Mouse (Mus musculus): ENCODE measurements at regions not wholly inside any gene's neighbourhood (a gene's known extent, or its start where the extent isn't known, plus 50 kb on each side); places are given as distances from the start of the nearest gene placed in this dataset.

DNA sequence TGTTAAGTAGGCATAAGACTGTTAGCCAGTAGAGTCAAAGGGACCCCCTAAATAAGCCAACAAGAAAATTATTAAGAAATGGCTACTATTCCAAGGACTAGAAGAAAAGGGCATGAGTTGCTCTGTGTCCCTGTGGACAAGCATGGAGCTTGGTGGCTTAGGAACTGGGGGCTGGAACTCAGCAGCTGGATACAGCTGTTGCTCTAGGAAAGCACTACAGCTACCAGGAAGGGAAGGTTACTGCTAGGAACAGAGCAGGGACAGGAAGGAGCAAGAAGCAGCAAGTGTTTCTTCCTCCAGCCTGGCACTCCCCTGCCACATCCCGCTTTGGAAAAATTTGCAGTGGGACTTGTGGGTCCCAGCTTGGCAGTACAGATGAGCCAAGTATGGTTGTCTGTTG is 95.0 kb upstream of the Stc2 start:
- ATAC-seq, result no peak

DNA sequence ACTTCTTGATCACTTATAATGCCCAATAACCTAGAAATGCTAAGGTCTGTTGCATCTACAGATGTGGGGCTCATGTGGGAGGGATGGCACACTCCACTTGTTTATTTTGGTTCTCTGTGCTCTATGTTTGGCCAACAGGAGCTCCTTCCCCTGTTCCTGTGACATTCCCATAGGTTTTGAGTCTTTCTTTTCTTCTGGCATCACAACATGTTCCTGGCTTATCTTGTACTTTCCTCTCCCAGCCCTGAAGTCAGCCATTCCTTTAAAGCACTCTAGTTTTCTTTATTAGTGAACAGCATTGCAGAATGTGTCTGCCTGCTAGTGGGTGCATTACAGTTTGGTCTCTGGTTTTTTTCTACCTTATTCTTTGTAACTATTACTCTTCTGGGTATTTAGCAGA is 92.6 kb upstream of the Stc2 start:
- Histone ChIP-seq H3K4me3 (ENCODE audit: low read depth, low read length) (no peak overlapping the region), H3K9me3 (replicated peaks; ENCODE audit: control insufficient read depth, low read length) (no peaks in the 10 kb centered on the region), H3K4me1 (ENCODE audit: control insufficient read depth, insufficient read depth, low read length) (no peaks in the 10 kb centered on the region), H3K27ac (ENCODE audit: low read depth, low read length) (no peak overlapping the region), H3K27me3 (replicated peaks; ENCODE audit: control insufficient read depth, insufficient read depth, low read length) (no peaks in the 10 kb centered on the region), H3K4me2 (ENCODE audit: low read length) (no peak overlapping the region), H3K9ac (ENCODE audit: low read length) (no peak overlapping the region), H3K36me3 (ENCODE audit: control insufficient read depth, insufficient read depth, low read length) (no peaks in the 10 kb centered on the region)
- ATAC-seq (no peak), DNase-seq (ENCODE audit: low spot score) (no peak)

More for the DNA sequence above, 95.0 kb upstream of the Stc2 start:
- Histone ChIP-seq H3K4me1 (ENCODE audit: control insufficient read depth, insufficient read depth, low read length) (no peaks in the 10 kb centered on the region), H3K27me3 (replicated peaks; ENCODE audit: control insufficient read depth, insufficient read depth, low read length) (no peaks in the 10 kb centered on the region), H3K9ac (ENCODE audit: low read length) (no peak overlapping the region), H3K4me3 (ENCODE audit: low read depth, low read length) (no peak overlapping the region), H3K36me3 (ENCODE audit: control insufficient read depth, insufficient read depth, low read length) (no peaks in the 10 kb centered on the region), H3K9me3 (replicated peaks; ENCODE audit: control insufficient read depth, low read length) (no peaks in the 10 kb centered on the region), H3K4me2 (ENCODE audit: low read length) (no peak overlapping the region), H3K27ac (ENCODE audit: low read depth, low read length) (no peak overlapping the region)
- no peak for DNase-seq (ENCODE audit: low spot score)
- WGBS, result 81% methylated on average over 1 of the region's 1 CpGs

DNA sequence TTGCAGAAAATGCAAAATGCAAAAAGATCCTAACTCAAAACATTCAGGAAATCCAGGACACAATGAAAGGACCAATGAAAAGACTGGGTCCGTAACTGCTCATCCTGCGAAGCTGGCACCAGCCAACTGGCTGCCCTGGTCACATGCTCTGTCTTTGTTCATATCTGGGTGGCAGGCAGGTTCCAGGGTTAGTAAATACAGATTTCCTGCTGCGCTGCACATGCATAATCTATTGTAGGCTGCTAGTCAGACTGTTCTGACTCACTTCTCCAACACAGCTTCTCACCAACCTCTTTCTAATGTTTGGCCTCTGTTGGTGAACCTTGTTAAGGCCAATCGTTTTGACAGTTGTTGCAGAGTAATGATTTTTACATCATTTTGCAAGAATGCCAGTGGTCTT is 92.0 kb upstream of the Stc2 start:
- no peaks in the 10 kb centered on the region for H3K9me3 ChIP-seq (replicated peaks; ENCODE audit: control insufficient read depth, low read length)
- no peaks in the 10 kb centered on the region for H3K36me3 ChIP-seq (ENCODE audit: control insufficient read depth, insufficient read depth, low read length)
- no peaks in the 10 kb centered on the region for H3K4me1 ChIP-seq (ENCODE audit: control insufficient read depth, insufficient read depth, low read length)
- no peak for DNase-seq (ENCODE audit: low spot score)
- H3K9ac ChIP-seq (ENCODE audit: low read length), result no peak overlapping the region
- 75% methylated on average over 4 of the region's 4 CpGs for WGBS
- no peaks in the 10 kb centered on the region for H3K27me3 ChIP-seq (replicated peaks; ENCODE audit: control insufficient read depth, insufficient read depth, low read length)
- no peak overlapping the region for H3K4me2 ChIP-seq (ENCODE audit: low read length)
- ATAC-seq, result no peak
- H3K27ac ChIP-seq (ENCODE audit: low read depth, low read length), result no peak overlapping the region
- no peak overlapping the region for H3K4me3 ChIP-seq (ENCODE audit: low read depth, low read length)

DNA sequence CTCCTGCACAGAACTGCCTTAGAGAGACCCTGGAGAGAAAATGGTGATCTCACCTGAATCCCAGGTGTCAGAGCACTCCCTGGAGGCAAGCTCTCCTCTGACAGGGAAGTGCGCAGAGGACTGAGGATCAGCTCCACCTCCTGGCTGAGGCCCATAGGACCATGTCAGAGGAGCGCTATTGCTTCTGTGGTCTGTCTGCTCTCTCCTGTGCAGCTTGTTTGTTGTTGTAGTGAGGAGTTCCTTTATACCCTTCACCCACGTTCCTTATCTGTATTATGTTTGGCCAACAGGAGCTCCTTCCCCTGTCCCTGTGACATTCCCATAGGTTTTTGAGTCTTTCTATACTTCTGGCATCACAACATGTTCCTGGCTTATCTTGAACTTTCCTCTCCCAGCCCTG is 91.5 kb upstream of the Stc2 start:
- H3K4me1 ChIP-seq (ENCODE audit: control insufficient read depth, insufficient read depth, low read length), result no peaks in the 10 kb centered on the region
- no peak overlapping the region for H3K27ac ChIP-seq (ENCODE audit: low read depth, low read length)
- no peak overlapping the region for H3K4me3 ChIP-seq (ENCODE audit: low read depth, low read length)
- no peaks in the 10 kb centered on the region for H3K9me3 ChIP-seq (replicated peaks; ENCODE audit: control insufficient read depth, low read length)
- no peaks in the 10 kb centered on the region for H3K36me3 ChIP-seq (ENCODE audit: control insufficient read depth, insufficient read depth, low read length)
- H3K27me3 ChIP-seq (replicated peaks; ENCODE audit: control insufficient read depth, insufficient read depth, low read length), result no peaks in the 10 kb centered on the region
- WGBS, result 81% methylated on average over 3 of the region's 3 CpGs
- ATAC-seq (no peak), DNase-seq (ENCODE audit: low spot score) (no peak)
- no peak overlapping the region for H3K4me2 ChIP-seq (ENCODE audit: low read length)
- no peak overlapping the region for H3K9ac ChIP-seq (ENCODE audit: low read length)

DNA sequence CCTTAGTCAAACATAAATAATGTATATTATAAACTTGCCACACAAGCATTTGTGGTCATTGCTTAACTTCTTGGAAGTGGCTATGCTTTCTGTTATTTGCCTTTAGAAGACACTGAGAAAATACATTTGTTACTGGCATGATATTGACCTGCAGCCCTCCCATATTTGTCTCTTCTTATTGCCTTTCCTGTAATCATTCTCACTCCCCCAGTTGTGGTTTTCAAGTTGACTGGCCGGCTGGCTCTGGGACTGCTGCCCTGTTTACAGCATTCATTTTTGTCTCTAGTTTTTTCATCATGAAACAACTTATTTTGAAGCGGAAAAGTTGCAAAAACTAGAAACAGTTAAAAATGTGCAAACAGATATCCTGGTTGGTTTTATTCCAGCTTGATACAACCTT is 57.5 kb upstream of the Stc2 start:
- no peaks in the 10 kb centered on the region for H3K4me1 ChIP-seq (ENCODE audit: control insufficient read depth, insufficient read depth, low read length)
- 93% methylated on average over 2 of the region's 2 CpGs for WGBS
- no peak overlapping the region for H3K27ac ChIP-seq (ENCODE audit: low read depth, low read length)
- peaks cover 2% of the 10 kb centered on the region; the same call in 1 of the 2 replicates for H3K9me3 ChIP-seq (replicated peaks; ENCODE audit: control insufficient read depth, low read length)
- no peaks in the 10 kb centered on the region for H3K36me3 ChIP-seq (ENCODE audit: control insufficient read depth, insufficient read depth, low read length)
- DNase-seq (ENCODE audit: low spot score) (no peak), ATAC-seq (no peak)
- no peak overlapping the region for H3K4me2 ChIP-seq (ENCODE audit: low read length)
- H3K27me3 ChIP-seq (replicated peaks; ENCODE audit: control insufficient read depth, insufficient read depth, low read length), result no peaks in the 10 kb centered on the region
- H3K9ac ChIP-seq (ENCODE audit: low read length), result no peak overlapping the region
- no peak overlapping the region for H3K4me3 ChIP-seq (ENCODE audit: low read depth, low read length)
